Mouse (Mus musculus): ENCODE results near the gene AI837181. TPM values are rescaled to one million over a fixed set of nuclear protein-coding genes. Genes with fewer than 3 reads are reported as not detected.

The AI837181 gene
- polyA plus RNA-seq, 1 experiment, result 82.3 TPM

GRCm38 (mm10) chr19:5461411-5461810 is 36.5 kb downstream of the AI837181 start:
- H3K4me3 ChIP-seq (ENCODE audit: control insufficient read depth, low read depth, low read length), result no peak overlapping the region
- peaks cover 18% of the 10 kb centered on the region for H3K4me1 ChIP-seq (ENCODE audit: control insufficient read depth, insufficient read depth, low read length)
- TF ChIP-seq CTCF (IDR thresholded peaks at IDR 0.05; ENCODE audit: control insufficient read depth, insufficient read depth, insufficient replicate concordance, low read depth, low read length) (no peak), POLR2A (IDR thresholded peaks at IDR 0.05; ENCODE audit: control insufficient read depth, low read depth, low read length) (no peak)
- no peaks in the 10 kb centered on the region for H3K36me3 ChIP-seq (ENCODE audit: control insufficient read depth, insufficient read depth, low read length)
- H3K27ac ChIP-seq (ENCODE audit: control insufficient read depth, insufficient read depth, low read depth, low read length), result no peak overlapping the region
- H3K27me3 ChIP-seq (ENCODE audit: control insufficient read depth, insufficient read depth, low read length), result no peaks in the 10 kb centered on the region

DNA sequence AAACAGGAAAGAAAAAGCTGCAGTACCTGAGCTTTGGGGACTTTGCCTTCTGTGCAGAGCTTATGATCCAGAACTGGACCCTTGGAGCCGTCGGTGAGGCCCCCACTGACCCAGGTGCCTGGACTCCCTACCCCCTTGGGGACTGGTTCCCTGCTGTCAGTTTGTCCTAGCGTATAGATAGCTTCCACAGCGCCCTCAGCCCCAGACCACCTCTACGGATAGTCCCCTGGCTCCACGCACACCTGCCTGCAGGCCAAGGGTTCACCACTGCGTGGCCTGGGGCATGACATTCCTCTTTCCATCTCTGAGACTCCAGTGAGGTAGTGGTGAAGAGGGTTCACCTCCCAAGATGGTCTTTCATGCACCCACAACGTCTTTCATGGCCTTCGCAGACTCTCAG is 38.3 kb downstream of the AI837181 start:
- H3K27me3 ChIP-seq (ENCODE audit: control insufficient read depth, insufficient read depth, low read length), result no peaks in the 10 kb centered on the region
- no peaks in the 10 kb centered on the region; the same call in 1 of the 2 replicates for H3K36me3 ChIP-seq (ENCODE audit: control insufficient read depth, insufficient read depth, low read length)
- H3K4me1 ChIP-seq (ENCODE audit: control insufficient read depth, insufficient read depth, low read length), result peaks cover 3% of the 10 kb centered on the region
- no peak overlapping the region for H3K4me3 ChIP-seq (ENCODE audit: control insufficient read depth, low read depth, low read length)
- TF ChIP-seq POLR2A (IDR thresholded peaks at IDR 0.05; ENCODE audit: control insufficient read depth, low read depth, low read length) (no peak), CTCF (IDR thresholded peaks at IDR 0.05; ENCODE audit: control insufficient read depth, insufficient read depth, insufficient replicate concordance, low read depth, low read length) (no peak)
- no peak overlapping the region for H3K27ac ChIP-seq (ENCODE audit: control insufficient read depth, insufficient read depth, low read depth, low read length)

DNA sequence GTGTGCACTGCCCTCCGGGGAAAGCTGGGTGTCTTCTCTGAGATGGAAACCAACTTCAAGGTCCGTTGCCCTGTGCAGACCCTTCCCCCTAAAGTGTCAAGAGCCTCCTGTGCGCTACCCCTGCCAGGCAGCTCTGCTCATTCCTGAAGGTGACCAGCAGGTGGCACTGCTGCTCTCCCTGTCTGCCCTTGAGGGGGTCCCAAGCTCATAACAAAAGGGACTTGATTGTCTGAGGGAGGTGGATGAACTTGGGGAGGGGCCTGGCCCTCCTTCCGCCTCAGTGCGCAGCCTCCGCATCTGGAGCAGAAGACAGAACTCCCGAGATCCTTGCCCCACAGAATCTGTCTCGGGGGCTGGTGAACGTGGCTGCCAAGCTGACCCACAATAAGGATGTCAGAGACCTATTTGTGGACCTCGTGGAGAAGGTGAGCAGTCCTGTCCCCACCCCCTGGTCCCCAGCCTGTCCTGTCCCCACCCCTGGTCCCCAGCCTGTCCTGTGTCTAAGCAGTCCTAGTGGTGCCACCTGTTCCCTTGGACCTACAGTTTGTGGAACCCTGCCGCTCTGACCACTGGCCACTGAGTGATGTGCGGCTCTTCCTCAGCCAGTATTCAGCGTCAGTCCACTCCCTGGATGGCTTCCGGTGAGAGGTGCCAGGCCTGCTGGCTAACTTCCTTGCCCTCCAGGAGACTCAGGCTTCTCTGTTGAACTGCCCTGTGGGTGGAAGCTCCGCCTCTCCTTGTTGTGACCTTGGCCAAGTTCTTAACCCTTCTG is 39.0 kb downstream of the AI837181 start:
- H3K27ac ChIP-seq (ENCODE audit: control insufficient read depth, insufficient read depth, low read depth, low read length), result no peak overlapping the region

DNA sequence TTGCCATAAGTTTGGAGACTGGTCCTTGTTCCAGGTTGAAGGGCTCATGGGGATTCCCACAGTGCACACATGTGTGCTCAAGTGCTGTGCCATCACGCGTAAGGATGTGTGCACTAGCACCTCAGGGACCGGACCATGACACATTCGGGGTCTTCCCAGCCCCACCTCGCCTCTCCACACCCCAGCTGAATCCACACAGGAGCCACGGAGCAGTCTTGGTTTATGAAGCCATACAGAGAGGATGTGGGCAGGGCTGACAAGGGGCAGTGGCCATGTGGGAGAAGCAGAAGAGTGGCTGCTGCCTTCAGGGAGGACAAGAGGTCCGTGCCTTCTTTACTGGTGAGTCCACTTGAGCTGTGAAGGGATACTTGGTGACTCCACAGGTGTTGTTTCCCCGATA is 40.1 kb downstream of the AI837181 start:
- Histone ChIP-seq H3K4me3 (ENCODE audit: control insufficient read depth, low read depth, low read length) (no peak overlapping the region), H3K27ac (ENCODE audit: control insufficient read depth, insufficient read depth, low read depth, low read length) (no peak overlapping the region), H3K36me3 (ENCODE audit: control insufficient read depth, insufficient read depth, low read length) (no peaks in the 10 kb centered on the region; the same call in 1 of the 2 replicates), H3K27me3 (ENCODE audit: control insufficient read depth, insufficient read depth, low read length) (no peaks in the 10 kb centered on the region), H3K4me1 (ENCODE audit: control insufficient read depth, insufficient read depth, low read length) (peaks cover 3% of the 10 kb centered on the region)
- TF ChIP-seq CTCF (IDR thresholded peaks at IDR 0.05; ENCODE audit: control insufficient read depth, insufficient read depth, insufficient replicate concordance, low read depth, low read length) (no peak), POLR2A (IDR thresholded peaks at IDR 0.05; ENCODE audit: control insufficient read depth, low read depth, low read length) (no peak)

More for the DNA sequence above, 39.0 kb downstream of the AI837181 start:
- Histone ChIP-seq H3K27me3 (ENCODE audit: control insufficient read depth, insufficient read depth, low read length) (no peaks in the 10 kb centered on the region), H3K36me3 (ENCODE audit: control insufficient read depth, insufficient read depth, low read length) (no peaks in the 10 kb centered on the region; the same call in 1 of the 2 replicates), H3K4me1 (ENCODE audit: control insufficient read depth, insufficient read depth, low read length) (peaks cover 3% of the 10 kb centered on the region), H3K4me3 (ENCODE audit: control insufficient read depth, low read depth, low read length) (no peak overlapping the region)
- TF ChIP-seq CTCF (IDR thresholded peaks at IDR 0.05; ENCODE audit: control insufficient read depth, insufficient read depth, insufficient replicate concordance, low read depth, low read length) (peak; percentile 75; the same call in 1 of the 2 replicates), POLR2A (IDR thresholded peaks at IDR 0.05; ENCODE audit: control insufficient read depth, low read depth, low read length) (no peak)

DNA sequence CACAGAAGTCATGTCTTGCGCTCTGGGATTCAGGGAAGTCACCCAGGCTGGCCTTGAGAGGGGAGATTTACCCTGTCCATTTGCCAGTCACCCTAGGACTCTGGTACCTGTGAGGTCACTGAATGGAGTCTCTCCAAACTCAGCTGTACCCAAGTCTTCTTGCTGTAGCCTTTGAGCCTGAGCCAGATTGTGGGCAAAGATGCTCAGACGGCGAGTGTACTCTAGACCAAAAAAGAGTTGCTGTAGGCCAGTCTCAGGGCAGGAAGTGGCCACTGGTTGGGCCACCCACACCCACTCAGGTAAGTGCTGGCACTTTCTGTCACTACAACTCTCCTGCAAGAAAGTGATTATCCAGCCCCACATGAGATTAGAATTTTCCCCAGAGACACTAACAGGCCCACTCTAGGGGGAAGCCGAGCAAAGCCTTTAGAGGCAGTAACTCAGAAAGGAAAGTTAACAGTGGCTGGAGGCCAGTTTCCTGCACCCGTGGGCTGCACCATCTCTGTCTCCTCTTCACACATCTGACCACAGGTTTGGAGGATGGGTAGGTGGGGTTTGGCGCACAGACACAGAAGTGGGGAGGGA is 42.1 kb downstream of the AI837181 start:
- TF ChIP-seq CTCF (IDR thresholded peaks at IDR 0.05; ENCODE audit: control insufficient read depth, insufficient read depth, insufficient replicate concordance, low read depth, low read length) (no peak), POLR2A (IDR thresholded peaks at IDR 0.05; ENCODE audit: control insufficient read depth, low read depth, low read length) (no peak)
- H3K4me3 ChIP-seq (ENCODE audit: control insufficient read depth, low read depth, low read length), result no peak overlapping the region
- no peaks in the 10 kb centered on the region; the same call in 1 of the 2 replicates for H3K36me3 ChIP-seq (ENCODE audit: control insufficient read depth, insufficient read depth, low read length)
- no peaks in the 10 kb centered on the region for H3K27me3 ChIP-seq (ENCODE audit: control insufficient read depth, insufficient read depth, low read length)
- no peak overlapping the region for H3K27ac ChIP-seq (ENCODE audit: control insufficient read depth, insufficient read depth, low read depth, low read length)
- no peaks in the 10 kb centered on the region for H3K4me1 ChIP-seq (ENCODE audit: control insufficient read depth, insufficient read depth, low read length)

- Histone ChIP-seq H3K4me3 (ENCODE audit: control insufficient read depth, low read depth, low read length) (no peak within 1 kb of the TSS), H3K27ac (ENCODE audit: control insufficient read depth, insufficient read depth, low read depth, low read length) (no peak within 1 kb of the TSS), H3K36me3 (ENCODE audit: control insufficient read depth, insufficient read depth, low read length) (no peaks in the 10 kb centered on the region; the same call in 1 of the 2 replicates), H3K27me3 (ENCODE audit: control insufficient read depth, insufficient read depth, low read length) (no peaks in the 10 kb centered on the region), H3K4me1 (ENCODE audit: control insufficient read depth, insufficient read depth, low read length) (peaks cover 1% of the 10 kb centered on the region; the same call in 1 of the 2 replicates)
- TF ChIP-seq CTCF (IDR thresholded peaks at IDR 0.05; ENCODE audit: control insufficient read depth, insufficient read depth, insufficient replicate concordance, low read depth, low read length) (no peak), POLR2A (IDR thresholded peaks at IDR 0.05; ENCODE audit: control insufficient read depth, low read depth, low read length) (no peak)
These were observed 43.4 kb downstream of the AI837181 start, which contains the start of gene Ctsw for GRCm38 (mm10) chr19:5468374-5468773. Ctsw (minus strand) TSS chr19:5468507.

GRCm38 (mm10) chr19:5471846-5472245 is 46.9 kb downstream of the AI837181 start:
- H3K4me3 ChIP-seq (ENCODE audit: control insufficient read depth, low read depth, low read length), result no peak overlapping the region
- H3K4me1 ChIP-seq (ENCODE audit: control insufficient read depth, insufficient read depth, low read length), result peaks cover 23% of the 10 kb centered on the region
- TF ChIP-seq CTCF (IDR thresholded peaks at IDR 0.05; ENCODE audit: control insufficient read depth, insufficient read depth, insufficient replicate concordance, low read depth, low read length) (no peak), POLR2A (IDR thresholded peaks at IDR 0.05; ENCODE audit: control insufficient read depth, low read depth, low read length) (no peak)
- H3K36me3 ChIP-seq (ENCODE audit: control insufficient read depth, insufficient read depth, low read length), result no peaks in the 10 kb centered on the region; the same call in 1 of the 2 replicates
- H3K27ac ChIP-seq (ENCODE audit: control insufficient read depth, insufficient read depth, low read depth, low read length), result no peak overlapping the region
- no peaks in the 10 kb centered on the region for H3K27me3 ChIP-seq (ENCODE audit: control insufficient read depth, insufficient read depth, low read length)

Data from testis, adult 2 months (tissue).